Mouse (Mus musculus) adrenal gland, adult 2 months (tissue): ENCODE results near the gene AI837181. TPM values are rescaled to one million over a fixed set of nuclear protein-coding genes. Genes with fewer than 3 reads are reported as not detected.

ENCODE experiments used
- DNase-seq: peaks from one replicate; pipeline ENCODE4 v3.0.0; 2021
- polyA plus RNA-seq: library from polyadenylated mRNA; depleted of rRNA; stranded (reverse); fragments of >200 nt; gene quantifications from 2 replicates; pipeline ENCODE4 v1.2.3, GENCODE M21; 2012
- total RNA-seq, 2 experiments: library from RNA; stranded (reverse); gene quantifications; 2 replicates each; pipeline ENCODE4 v1.2.3; 2021

Gene AI837181
- total and polyA plus RNA-seq, 3 experiments = 48.8 to 115 (median 53.3) TPM

GRCm38 (mm10) chr19:5447515-5448353, 22.8 kb downstream of the AI837181 start, which contains the start of gene Fosl1:
Fosl1 (plus strand) TSS chr19:5447547.
- DNase-seq = peak; percentile 84

- peak; percentile 79 for DNase-seq
Observed at GRCm38 (mm10) chr19:5448354-5449150, 23.6 kb downstream of the AI837181 start.

GRCm38 (mm10) chr19:5449673-5450072, 24.7 kb downstream of the AI837181 start:
- no peak for DNase-seq

- no peak for DNase-seq
Observed at GRCm38 (mm10) chr19:5451766-5452165, 26.8 kb downstream of the AI837181 start.

- DNase-seq = no peak
Observed at GRCm38 (mm10) chr19:5455037-5455436, 30.1 kb downstream of the AI837181 start.

GRCm38 (mm10) chr19:5455568-5455967, 30.6 kb downstream of the AI837181 start:
- no peak for DNase-seq

- no peak for DNase-seq
Observed at GRCm38 (mm10) chr19:5456241-5456921, 31.4 kb downstream of the AI837181 start.

GRCm38 (mm10) chr19:5456922-5457745, 32.2 kb downstream of the AI837181 start:
- peak; percentile 97 for DNase-seq

GRCm38 (mm10) chr19:5457746-5458442, 33.0 kb downstream of the AI837181 start, which contains the start of gene Ccdc85b:
Ccdc85b (minus strand) TSS chr19:5457894.
- no peak for DNase-seq

- no peak for DNase-seq
Observed at GRCm38 (mm10) chr19:5459019-5459418, 34.1 kb downstream of the AI837181 start.

GRCm38 (mm10) chr19:5459896-5460295, 35.0 kb downstream of the AI837181 start:
- DNase-seq = no peak

- peak; percentile 92 for DNase-seq
Observed at GRCm38 (mm10) chr19:5460465-5460911, 35.5 kb downstream of the AI837181 start, which contains the start of gene Fibp. Fibp (plus strand) TSS chr19:5460615.

- DNase-seq = no peak
Observed at GRCm38 (mm10) chr19:5461411-5461810, 36.5 kb downstream of the AI837181 start.

GRCm38 (mm10) chr19:5463212-5463611, 38.3 kb downstream of the AI837181 start:
- no peak for DNase-seq

- DNase-seq = peak; percentile 65
Observed at GRCm38 (mm10) chr19:5463791-5464562, 39.0 kb downstream of the AI837181 start.

- no peak for DNase-seq
Observed at GRCm38 (mm10) chr19:5465037-5465436, 40.1 kb downstream of the AI837181 start.

GRCm38 (mm10) chr19:5466916-5467500, 42.1 kb downstream of the AI837181 start:
- no peak for DNase-seq

GRCm38 (mm10) chr19:5468374-5468773, 43.4 kb downstream of the AI837181 start, which contains the start of gene Ctsw:
Ctsw (minus strand) TSS chr19:5468507.
- DNase-seq = no peak

- DNase-seq = no peak
Observed at GRCm38 (mm10) chr19:5471846-5472245, 46.9 kb downstream of the AI837181 start.
